Mouse (Mus musculus): ENCODE data around the gene Ndufaf2. TPM values are rescaled to one million over a fixed set of nuclear protein-coding genes. Genes with fewer than 3 reads are reported as not detected.

Ndufaf2 gene
- 75.6 and 76.7 TPM in 2 replicates for polyA plus RNA-seq (2015; fragmentation: Nextera tagmentation; extraction: Ambion mirVana)

DNA sequence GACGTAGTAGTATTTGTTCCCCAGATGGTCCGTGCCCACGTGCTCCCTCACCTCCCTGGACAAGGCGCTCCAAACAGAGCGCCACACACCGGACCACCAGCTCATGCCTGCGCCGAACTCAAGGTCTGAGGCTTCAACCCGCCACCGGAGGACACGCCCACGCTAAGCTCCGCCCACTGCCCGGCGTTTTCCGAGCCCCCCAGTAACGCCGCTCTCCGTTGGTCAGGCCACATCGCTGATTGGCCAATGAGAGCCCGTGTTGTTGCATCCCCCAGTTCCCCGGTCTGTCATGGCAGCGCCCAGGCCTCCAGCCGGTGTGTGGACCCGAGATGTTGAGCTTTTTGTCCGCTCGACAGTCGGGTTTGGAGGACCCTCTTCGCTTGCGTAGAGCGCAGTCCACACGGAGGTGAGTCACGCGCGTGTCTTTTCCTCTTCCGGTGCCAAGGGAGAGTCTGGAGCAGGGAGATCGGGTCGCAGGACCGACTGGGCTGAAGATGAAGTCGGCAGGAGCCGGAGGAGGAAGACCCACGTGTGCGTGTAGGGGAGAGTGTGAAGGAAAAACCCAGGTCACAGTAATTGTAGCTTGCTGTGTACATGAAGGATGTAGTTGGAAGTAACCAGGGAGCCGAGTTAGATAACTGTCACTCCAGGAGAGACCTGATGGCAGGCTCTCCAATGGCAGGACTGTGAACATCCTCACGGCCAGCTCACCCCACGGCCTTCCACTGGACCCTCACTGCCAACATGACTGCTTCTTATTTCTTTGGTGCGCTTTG is at the start of gene Ndufaf2, which contains the start of gene Ercc8:
TSS of gene Ndufaf2 (minus strand) at position 159 of the 776 bp plus-strand sequence.
TSS of gene Ercc8 (plus strand) at position 267 of the 776 bp plus-strand sequence.
- H3K4me1 ChIP-seq: peaks cover 17% of the 10 kb centered on the region
- WGBS: under 1% methylated on average over 46 of the region's 47 CpGs
- no peaks in the 10 kb centered on the region for H3K27me3 ChIP-seq
- peak; percentile 99 for ATAC-seq (replicated peaks; ENCODE audit: low FRiP score)
- H3K4me3 ChIP-seq (replicated peaks): peak within 1 kb of the TSS; percentile 82
- H3K27ac ChIP-seq: 0 out of 2 replicates have a peak within 1 kb of the TSS, but pooled peaks have one; percentile 9
- H3K4me2 ChIP-seq: peak within 1 kb of the TSS; percentile 67
- H3K9ac ChIP-seq: peak within 1 kb of the TSS; percentile 61
- H3K9me3 ChIP-seq (replicated peaks): no peaks in the 10 kb centered on the region
- peaks cover 14% of the 10 kb centered on the region for H3K36me3 ChIP-seq

DNA sequence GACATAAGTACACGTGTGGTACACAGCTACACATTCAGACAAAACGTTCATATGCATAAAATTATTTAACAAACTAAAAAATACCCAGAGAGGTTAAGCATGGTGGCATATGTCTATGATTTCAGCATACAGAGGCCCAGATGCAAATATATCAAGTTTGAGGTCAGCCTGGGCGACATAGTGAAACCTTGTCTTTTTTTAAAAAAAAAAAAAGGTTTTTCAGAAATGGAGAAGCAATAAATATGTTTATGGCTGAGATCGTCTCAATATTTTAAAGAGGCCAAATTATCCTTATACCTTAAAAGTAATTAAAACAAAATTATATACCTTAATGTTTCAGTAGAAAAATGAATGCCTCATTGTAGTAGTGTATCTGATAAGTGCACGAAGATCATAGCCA is 49.7 kb upstream of the Ndufaf2 start:
- ATAC-seq (replicated peaks; ENCODE audit: low FRiP score): no peak

DNA sequence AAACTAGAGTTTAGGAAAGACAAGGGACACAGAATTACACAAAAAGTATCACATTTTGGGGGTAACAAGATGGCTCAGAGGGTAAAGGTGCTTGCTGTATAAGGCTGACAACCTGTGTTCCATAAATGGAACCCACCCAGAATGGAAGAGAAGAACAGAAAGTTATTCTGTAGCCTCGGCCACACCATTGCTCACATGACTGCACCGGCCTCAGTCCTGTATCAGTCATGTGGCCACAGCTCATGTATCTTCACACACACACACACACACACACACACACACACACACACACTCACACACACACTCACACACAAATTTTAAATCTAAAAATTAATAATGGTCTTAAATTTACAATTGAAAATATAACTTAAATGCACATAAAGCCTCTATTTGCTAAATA is 49.0 kb upstream of the Ndufaf2 start:
- no peak for ATAC-seq (replicated peaks; ENCODE audit: low FRiP score)
- H3K27ac ChIP-seq: no peak overlapping the region
- H3K4me1 ChIP-seq: no peaks in the 10 kb centered on the region
- WGBS: 71% methylated on average over 2 of the region's 2 CpGs
- H3K27me3 ChIP-seq: 0 out of 2 replicates have a peak, but pooled peaks cover 3% of the 10 kb centered on the region
- H3K9me3 ChIP-seq (replicated peaks): no peaks in the 10 kb centered on the region
- no peak overlapping the region for H3K9ac ChIP-seq
- no peak overlapping the region for H3K4me2 ChIP-seq
- no peaks in the 10 kb centered on the region for H3K36me3 ChIP-seq
- no peak overlapping the region for H3K4me3 ChIP-seq (replicated peaks)

More for the DNA sequence above, 49.7 kb upstream of the Ndufaf2 start:
- Histone ChIP-seq H3K4me3 (replicated peaks) (no peak overlapping the region), H3K4me1 (peaks cover 1% of the 10 kb centered on the region; the same call in 1 of the 2 replicates), H3K36me3 (no peaks in the 10 kb centered on the region), H3K9me3 (replicated peaks) (no peaks in the 10 kb centered on the region), H3K9ac (no peak overlapping the region), H3K27me3 (peaks cover 3% of the 10 kb centered on the region; the same call in 1 of the 2 replicates), H3K27ac (no peak overlapping the region), H3K4me2 (no peak overlapping the region)
- WGBS: 70% methylated on average over 5 of the region's 5 CpGs

DNA sequence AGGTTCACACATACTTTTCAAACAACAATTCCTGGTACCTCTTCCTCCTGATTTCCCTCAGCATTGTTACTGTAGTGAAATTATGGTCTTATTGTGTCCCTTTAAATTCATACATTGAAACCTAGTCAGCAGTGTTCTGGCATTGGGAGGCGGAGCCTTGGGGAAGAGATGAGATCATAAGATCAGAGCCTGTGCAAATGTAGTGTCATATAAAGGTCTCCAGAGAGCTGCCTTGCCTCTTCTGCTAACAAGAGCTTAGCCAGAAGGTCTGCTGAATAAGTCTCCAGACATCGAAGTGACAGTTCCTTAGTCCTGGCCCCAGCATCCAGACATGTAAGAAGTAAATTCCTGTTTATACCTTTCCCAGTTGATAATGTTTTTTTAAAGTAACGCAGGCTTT is 46.4 kb upstream of the Ndufaf2 start:
- no peak overlapping the region for H3K4me3 ChIP-seq (replicated peaks)
- no peaks in the 10 kb centered on the region for H3K27me3 ChIP-seq
- H3K9ac ChIP-seq: no peak overlapping the region
- no peaks in the 10 kb centered on the region for H3K9me3 ChIP-seq (replicated peaks)
- WGBS: 89% methylated on average over 3 of the region's 3 CpGs
- no peaks in the 10 kb centered on the region for H3K4me1 ChIP-seq
- no peak overlapping the region for H3K4me2 ChIP-seq
- no peaks in the 10 kb centered on the region for H3K36me3 ChIP-seq
- no peak for ATAC-seq (replicated peaks; ENCODE audit: low FRiP score)
- H3K27ac ChIP-seq: no peak overlapping the region

DNA sequence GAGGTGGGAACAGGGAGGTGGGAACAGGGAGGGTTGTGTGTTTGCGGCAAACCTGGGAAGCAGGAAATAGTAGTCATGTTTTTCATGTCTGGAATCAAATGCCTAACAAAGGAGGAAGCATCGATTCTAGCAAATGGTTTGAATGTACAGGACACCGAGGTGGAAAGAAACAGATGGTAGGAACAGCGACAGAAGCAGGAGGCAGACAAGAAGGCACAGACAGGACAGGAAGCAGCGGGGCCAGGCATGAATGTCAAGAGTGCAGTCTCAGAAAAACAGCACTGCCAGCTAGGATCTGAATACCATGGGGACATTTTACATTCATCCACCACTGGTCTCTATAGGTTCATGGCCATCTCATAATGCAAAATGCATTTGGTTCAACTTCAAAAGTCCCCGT is 37.1 kb upstream of the Ndufaf2 start:
- Histone ChIP-seq H3K4me3 (replicated peaks) (no peak overlapping the region), H3K4me2 (no peak overlapping the region), H3K36me3 (peaks cover 21% of the 10 kb centered on the region), H3K27ac (no peak overlapping the region), H3K4me1 (no peaks in the 10 kb centered on the region), H3K9me3 (replicated peaks) (no peaks in the 10 kb centered on the region), H3K27me3 (no peaks in the 10 kb centered on the region), H3K9ac (no peak overlapping the region)
- ATAC-seq (replicated peaks; ENCODE audit: low FRiP score): no peak
- 84% methylated on average over 6 of the region's 6 CpGs for WGBS

DNA sequence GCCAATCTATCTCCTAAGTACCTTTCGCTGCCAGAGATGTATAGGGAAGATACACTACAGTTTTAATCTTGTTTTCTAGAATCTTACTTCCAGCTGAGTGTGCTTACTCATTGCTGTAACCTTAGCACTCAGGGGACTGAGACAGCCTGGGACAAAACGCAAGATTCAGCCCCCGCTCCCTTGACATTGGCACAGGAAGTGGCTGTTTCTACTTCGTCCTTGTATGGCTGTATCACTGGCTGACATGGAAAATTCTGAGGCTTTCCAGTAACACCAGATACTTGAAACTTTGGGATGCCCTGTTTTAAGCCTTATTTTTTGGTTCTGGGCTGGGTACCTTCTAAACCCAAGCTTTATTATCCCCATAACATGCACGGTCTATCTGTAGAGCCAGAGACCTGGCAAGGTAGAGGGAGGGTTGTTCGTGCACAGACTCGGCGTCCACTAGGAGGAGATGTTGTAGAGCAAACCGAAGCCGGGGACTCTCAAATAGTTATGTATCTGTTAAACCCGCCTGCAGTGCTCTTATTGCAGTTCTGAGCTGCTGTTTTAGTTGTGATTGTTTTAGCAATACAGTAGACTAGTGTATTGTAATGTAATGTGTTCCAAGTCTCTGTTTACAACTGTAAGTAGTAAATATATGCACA is 32.8 kb upstream of the Ndufaf2 start:
- 53% methylated on average over 11 of the region's 11 CpGs for WGBS
- no peak overlapping the region for H3K4me3 ChIP-seq (replicated peaks)
- no peaks in the 10 kb centered on the region for H3K9me3 ChIP-seq (replicated peaks)
- peaks cover 32% of the 10 kb centered on the region for H3K36me3 ChIP-seq
- peak; percentile 83 for ATAC-seq (replicated peaks; ENCODE audit: low FRiP score)
- no peak overlapping the region for H3K27ac ChIP-seq
- no peaks in the 10 kb centered on the region for H3K27me3 ChIP-seq
- no peak overlapping the region for H3K4me2 ChIP-seq
- no peak overlapping the region for H3K9ac ChIP-seq
- no peaks in the 10 kb centered on the region for H3K4me1 ChIP-seq

DNA sequence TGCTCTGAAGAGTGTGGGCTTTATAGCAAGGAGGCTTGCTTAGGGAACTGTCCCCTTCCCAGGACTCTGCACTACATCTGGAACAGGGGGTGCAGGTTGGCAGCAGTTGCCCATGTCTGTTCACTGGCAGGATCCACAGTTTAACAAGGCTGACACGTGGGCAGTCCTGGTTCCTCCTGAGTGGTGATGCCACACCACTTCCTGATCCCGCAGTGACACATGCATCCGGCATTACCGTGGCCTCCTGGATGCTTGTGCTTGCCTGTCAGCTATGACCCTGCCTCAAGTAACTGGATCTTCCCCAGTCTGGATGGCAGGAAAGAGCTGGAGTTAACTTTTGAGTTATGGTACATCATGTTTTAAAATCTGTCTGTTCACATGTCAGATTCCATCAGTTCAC is 29.6 kb upstream of the Ndufaf2 start:
- peaks cover 38% of the 10 kb centered on the region for H3K36me3 ChIP-seq
- H3K9ac ChIP-seq: no peak overlapping the region
- H3K27me3 ChIP-seq: no peaks in the 10 kb centered on the region
- no peak overlapping the region for H3K4me3 ChIP-seq (replicated peaks)
- no peak overlapping the region for H3K4me2 ChIP-seq
- H3K27ac ChIP-seq: no peak overlapping the region
- H3K9me3 ChIP-seq (replicated peaks): no peaks in the 10 kb centered on the region
- ATAC-seq (replicated peaks; ENCODE audit: low FRiP score): no peak
- no peaks in the 10 kb centered on the region for H3K4me1 ChIP-seq
- 87% methylated on average over 4 of the region's 4 CpGs for WGBS

DNA sequence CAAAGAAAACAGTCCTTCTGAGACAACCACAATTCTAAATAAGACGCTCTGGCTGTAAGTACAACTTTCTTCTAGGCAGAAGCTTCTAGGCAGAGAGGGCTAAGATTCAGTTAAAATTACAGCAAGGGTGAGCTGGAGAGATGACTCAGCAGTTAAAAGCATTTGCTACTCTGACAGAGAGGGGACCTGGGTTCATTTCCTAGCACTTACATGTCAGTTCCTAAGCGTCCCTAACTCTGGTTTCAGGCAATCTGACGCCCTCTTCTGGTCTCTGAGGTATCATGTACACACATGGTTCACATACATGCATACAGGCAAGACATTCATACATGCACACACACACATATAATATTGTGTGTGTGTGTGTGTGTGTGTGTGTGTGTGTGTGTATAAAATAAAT is 27.1 kb upstream of the Ndufaf2 start:
- Histone ChIP-seq H3K36me3 (peaks cover 61% of the 10 kb centered on the region), H3K9me3 (replicated peaks) (no peaks in the 10 kb centered on the region), H3K4me1 (no peaks in the 10 kb centered on the region), H3K4me2 (no peak overlapping the region), H3K27ac (no peak overlapping the region), H3K27me3 (no peaks in the 10 kb centered on the region), H3K9ac (no peak overlapping the region), H3K4me3 (replicated peaks) (no peak overlapping the region)
- 91% methylated on average over 3 of the region's 3 CpGs for WGBS
- no peak for ATAC-seq (replicated peaks; ENCODE audit: low FRiP score)

DNA sequence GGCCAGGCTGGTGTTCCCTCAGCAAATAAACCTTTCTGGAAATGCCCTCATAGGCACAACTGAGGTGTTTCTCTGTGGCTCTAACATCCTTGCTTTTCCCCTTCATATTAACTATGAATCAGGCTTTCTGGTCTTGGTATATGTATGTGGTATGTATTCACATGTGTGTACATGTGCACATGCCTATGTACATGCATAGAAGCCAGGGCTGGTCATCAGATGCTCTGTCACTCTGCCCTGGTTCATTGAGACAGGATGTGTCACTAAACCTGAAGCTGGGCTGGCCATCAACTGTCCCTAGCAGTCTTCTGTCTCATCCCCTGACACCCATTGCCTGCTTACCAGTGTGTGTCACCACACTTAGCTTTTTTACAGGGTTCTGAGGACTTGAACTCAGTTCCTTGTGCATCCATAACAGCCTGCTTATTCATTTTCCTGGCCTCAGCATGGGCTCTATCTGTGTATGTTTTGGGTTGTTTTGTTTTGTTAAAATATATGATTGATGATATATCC is 26.4 kb upstream of the Ndufaf2 start:
- Histone ChIP-seq H3K4me3 (replicated peaks) (no peak overlapping the region), H3K4me1 (no peaks in the 10 kb centered on the region), H3K9ac (no peak overlapping the region), H3K27me3 (no peaks in the 10 kb centered on the region), H3K36me3 (peaks cover 62% of the 10 kb centered on the region), H3K9me3 (replicated peaks) (no peaks in the 10 kb centered on the region), H3K27ac (no peak overlapping the region), H3K4me2 (no peak overlapping the region)
- no peak for ATAC-seq (replicated peaks; ENCODE audit: low FRiP score)

DNA sequence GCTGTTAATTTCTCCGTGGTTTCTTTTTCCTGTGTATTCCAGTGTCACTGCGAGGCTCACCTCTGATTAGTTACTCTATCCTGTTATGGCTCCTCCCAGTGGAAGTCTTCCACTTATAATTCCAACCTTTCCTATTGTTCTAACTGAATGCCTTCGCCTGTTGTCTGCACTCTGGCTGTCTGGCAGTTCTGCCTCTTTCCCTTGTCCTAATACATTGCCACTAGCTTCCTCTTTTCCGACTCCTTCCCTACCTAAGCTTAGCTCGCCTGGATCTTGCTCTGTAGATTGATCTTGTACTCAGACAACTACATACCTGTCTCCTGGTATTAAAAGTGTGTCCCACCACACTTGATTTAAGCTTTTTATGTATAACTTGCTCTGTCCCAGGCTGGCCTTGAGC is 22.4 kb upstream of the Ndufaf2 start:
- Histone ChIP-seq H3K9ac (no peak overlapping the region), H3K27me3 (no peaks in the 10 kb centered on the region), H3K4me3 (replicated peaks) (no peak overlapping the region), H3K4me1 (no peaks in the 10 kb centered on the region), H3K27ac (no peak overlapping the region), H3K9me3 (replicated peaks) (no peaks in the 10 kb centered on the region), H3K36me3 (peaks cover 70% of the 10 kb centered on the region), H3K4me2 (no peak overlapping the region)
- 80% methylated on average over 5 of the region's 5 CpGs for WGBS
- no peak for ATAC-seq (replicated peaks; ENCODE audit: low FRiP score)

DNA sequence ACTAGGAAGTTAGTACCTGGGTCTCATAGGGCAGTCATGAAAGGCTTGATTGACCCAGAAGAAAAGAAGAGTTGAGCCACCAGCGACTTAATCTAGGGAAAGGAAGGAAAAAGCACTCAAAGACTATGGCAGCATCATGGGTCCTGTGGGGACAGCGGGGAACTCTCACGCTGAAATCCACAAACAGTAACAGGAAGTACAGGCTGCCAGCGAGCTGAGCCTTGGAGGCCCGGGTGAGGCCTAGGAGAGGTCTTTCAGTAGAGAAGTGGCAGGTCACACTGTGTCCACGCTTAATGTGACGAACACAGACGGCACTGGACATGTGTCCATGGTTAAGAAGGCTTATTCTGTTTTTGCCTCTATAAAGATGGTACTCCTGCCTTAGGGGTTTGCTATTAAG is 21.2 kb upstream of the Ndufaf2 start:
- H3K4me3 ChIP-seq (replicated peaks): no peak overlapping the region
- H3K9ac ChIP-seq: no peak overlapping the region
- no peak for ATAC-seq (replicated peaks; ENCODE audit: low FRiP score)
- H3K36me3 ChIP-seq: peaks cover 69% of the 10 kb centered on the region
- H3K9me3 ChIP-seq (replicated peaks): no peaks in the 10 kb centered on the region
- no peak overlapping the region for H3K27ac ChIP-seq
- H3K4me2 ChIP-seq: no peak overlapping the region
- H3K27me3 ChIP-seq: no peaks in the 10 kb centered on the region
- no peaks in the 10 kb centered on the region for H3K4me1 ChIP-seq
- 81% methylated on average over 8 of the region's 8 CpGs for WGBS

DNA sequence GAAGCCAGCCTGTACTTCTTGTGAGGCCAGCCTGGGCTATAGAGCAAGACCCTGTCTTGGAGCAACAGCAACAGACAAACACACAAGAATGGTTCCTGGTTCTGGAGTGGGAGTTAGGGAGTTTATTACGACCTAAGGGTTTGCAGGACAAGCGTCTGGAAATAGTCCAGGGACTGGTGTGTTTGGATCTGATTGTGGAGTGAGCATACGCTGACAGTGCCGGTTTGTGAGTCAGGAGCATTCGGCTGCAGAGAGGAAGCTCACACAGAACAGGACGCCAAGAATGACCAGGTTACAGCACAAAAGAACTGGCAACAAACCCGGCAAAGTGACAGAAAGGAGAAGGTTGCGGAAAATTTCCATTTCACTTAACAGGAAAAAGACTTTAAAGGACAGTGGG is 12.1 kb upstream of the Ndufaf2 start:
- H3K9ac ChIP-seq: no peak overlapping the region
- no peak overlapping the region for H3K4me3 ChIP-seq (replicated peaks)
- peaks cover 67% of the 10 kb centered on the region for H3K36me3 ChIP-seq
- no peaks in the 10 kb centered on the region for H3K4me1 ChIP-seq
- no peak overlapping the region for H3K4me2 ChIP-seq
- H3K27me3 ChIP-seq: no peaks in the 10 kb centered on the region
- H3K27ac ChIP-seq: no peak overlapping the region
- ATAC-seq (replicated peaks; ENCODE audit: low FRiP score): no peak
- H3K9me3 ChIP-seq (replicated peaks): no peaks in the 10 kb centered on the region
- WGBS: 84% methylated on average over 8 of the region's 8 CpGs

Measured in kidney, embryonic 15.5 days (tissue).